Mouse (Mus musculus) megakaryocyte progenitor cell, adult 5-6 weeks (primary cell): ENCODE measurements around the gene Atl3. TPM values are rescaled to one million over a fixed set of nuclear protein-coding genes. Genes with fewer than 3 reads are reported as not detected.
A peak's percentile ranks its signal among the peaks of the same experiment; 100 is the strongest.

Experiments used
- ATAC-seq: replicated peaks from 2 replicates; pipeline ENCODE4 v1.8.0; 2016; ENCODE audit warnings: mild to moderate bottlenecking, moderate TSS enrichment, inconsistent platforms; ENCODE audit not compliant: poor library complexity
- total RNA-seq, 2 experiments: library from RNA; stranded (forward) in 1 of 2; stranded (reverse) in 1 of 2; fragments of 157-497, 149-512 nt in 1 of 2; fragments of 200-1000 nt in 1 of 2; gene quantifications; 2 replicates each; pipeline versions ENCODE4 v1.2.3 to v1.2.4; 2015 to 2017

The Atl3 gene
- total RNA-seq (2015) = 45.3 and 45.7 TPM in 2 replicates
- total RNA-seq (2017) = 51.2 and 59.5 TPM in 2 replicates

- no peak; the same call in 1 of the 2 replicates for ATAC-seq
Measured at GRCm38 (mm10) chr19:7493352-7494186, at the start of gene Atl3. Gene Atl3, plus strand, starts transcription at chr19:7494040.

GRCm38 (mm10) chr19:7445105-7445504 is 48.7 kb upstream of the Atl3 start:
- ATAC-seq = no peak

GRCm38 (mm10) chr19:7445596-7445995 is 48.2 kb upstream of the Atl3 start:
- no peak for ATAC-seq

GRCm38 (mm10) chr19:7456803-7457202 is 37.0 kb upstream of the Atl3 start:
- ATAC-seq = no peak

GRCm38 (mm10) chr19:7458901-7459300 is 34.9 kb upstream of the Atl3 start:
- ATAC-seq = no peak

GRCm38 (mm10) chr19:7459370-7459769 is 34.5 kb upstream of the Atl3 start:
- no peak for ATAC-seq

GRCm38 (mm10) chr19:7467915-7468314 is 25.9 kb upstream of the Atl3 start:
- ATAC-seq = peak; percentile 55; the same call in 1 of the 2 replicates

GRCm38 (mm10) chr19:7470643-7471042 is 23.2 kb upstream of the Atl3 start:
- no peak for ATAC-seq

- no peak for ATAC-seq
Measured at GRCm38 (mm10) chr19:7479751-7480248, 14.0 kb upstream of the Atl3 start.

- ATAC-seq = no peak
Measured at GRCm38 (mm10) chr19:7481541-7482265, 12.1 kb upstream of the Atl3 start.

- no peak for ATAC-seq
Measured at GRCm38 (mm10) chr19:7482266-7482598, 11.6 kb upstream of the Atl3 start.

GRCm38 (mm10) chr19:7482599-7483511 is 11.0 kb upstream of the Atl3 start, which contains the start of gene Rtn3:
Gene Rtn3, minus strand, starts transcription at chr19:7483281.
- peak; percentile 74 for ATAC-seq

- peak; percentile 36 for ATAC-seq
Measured at GRCm38 (mm10) chr19:7483512-7483882, 10.3 kb upstream of the Atl3 start.

GRCm38 (mm10) chr19:7484076-7484475 is 9.8 kb upstream of the Atl3 start:
- no peak for ATAC-seq

- ATAC-seq = peak; percentile 15; the same call in 1 of the 2 replicates
Measured at GRCm38 (mm10) chr19:7487680-7488079, 6.2 kb upstream of the Atl3 start.

GRCm38 (mm10) chr19:7491960-7492359 is 1.9 kb upstream of the Atl3 start:
- ATAC-seq = no peak

- ATAC-seq = no peak
Measured at GRCm38 (mm10) chr19:7492682-7493081, 1.2 kb upstream of the Atl3 start.

GRCm38 (mm10) chr19:7494187-7495015 is 561 bp downstream of the Atl3 start:
- ATAC-seq = peak; percentile 93

- ATAC-seq = no peak
Measured at GRCm38 (mm10) chr19:7495221-7496038, 1.6 kb downstream of the Atl3 start.
